Mouse (Mus musculus): ENCODE data around the gene Znhit3.
"Not testable (repeated sequence)": the region's sequence is repeated elsewhere in the genome, so short reads cannot be mapped to it uniquely, and the experiment has no call there.

Znhit3 gene

GRCm38 (mm10) chr11:84919951-84920350 lies 3.8 kb upstream of the Znhit3 start:
- DNase-seq: no peak

- peak; percentile 31 to 57 for DNase-seq
Measured at GRCm38 (mm10) chr11:84919276-84919675, 3.1 kb upstream of the Znhit3 start.

- DNase-seq: peak; percentile 96 to 99
Measured at GRCm38 (mm10) chr11:84918425-84918824, 2.3 kb upstream of the Znhit3 start.

GRCm38 (mm10) chr11:84916703-84917300 lies 636 bp upstream of the Znhit3 start:
- peak in 1 of 2 experiments; percentile 24 for DNase-seq

GRCm38 (mm10) chr11:84914673-84915072 lies 1.5 kb downstream of the Znhit3 start:
- no peak for DNase-seq

DNA sequence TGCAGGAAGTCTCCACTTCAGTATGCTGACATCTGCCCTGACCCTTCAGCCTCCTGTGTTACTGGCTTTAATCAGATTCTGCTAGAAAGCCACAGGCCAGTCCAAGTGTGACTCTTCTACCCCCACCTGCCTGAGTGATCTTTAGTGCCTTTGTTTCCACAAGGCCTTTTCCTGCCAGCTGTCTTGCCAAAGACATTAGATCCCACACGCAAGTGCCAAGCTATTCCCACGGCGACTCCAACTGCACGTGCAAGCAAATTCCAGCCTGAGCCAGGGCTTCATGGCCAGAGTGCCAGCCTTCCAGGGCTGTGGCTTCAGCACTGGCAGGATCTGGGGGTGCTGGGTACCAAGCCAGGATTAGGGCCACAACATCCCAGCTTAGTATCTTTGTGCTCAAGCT lies 5.8 kb downstream of the Znhit3 start:
- DNase-seq: no peak

DNA sequence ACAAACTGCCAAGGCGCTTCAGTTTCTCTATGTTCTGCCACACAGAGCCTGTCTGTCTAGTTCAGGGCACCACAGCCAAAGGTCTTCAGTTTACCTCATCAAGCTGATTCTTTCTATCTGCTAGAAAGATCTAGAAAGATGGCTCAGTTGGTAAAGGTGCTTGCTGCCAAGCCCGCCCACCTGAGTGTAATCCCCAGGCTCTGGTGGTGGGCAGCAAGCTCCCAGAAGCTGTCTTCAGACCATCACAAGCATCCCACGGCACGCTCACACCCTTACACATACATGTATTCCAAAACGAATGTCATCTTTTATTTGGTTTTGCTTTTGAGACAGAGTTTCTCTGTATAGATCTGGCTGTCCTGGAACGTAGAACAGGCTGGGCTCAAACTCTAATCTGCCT lies 7.7 kb downstream of the Znhit3 start:
- DNase-seq: no peak

DNA sequence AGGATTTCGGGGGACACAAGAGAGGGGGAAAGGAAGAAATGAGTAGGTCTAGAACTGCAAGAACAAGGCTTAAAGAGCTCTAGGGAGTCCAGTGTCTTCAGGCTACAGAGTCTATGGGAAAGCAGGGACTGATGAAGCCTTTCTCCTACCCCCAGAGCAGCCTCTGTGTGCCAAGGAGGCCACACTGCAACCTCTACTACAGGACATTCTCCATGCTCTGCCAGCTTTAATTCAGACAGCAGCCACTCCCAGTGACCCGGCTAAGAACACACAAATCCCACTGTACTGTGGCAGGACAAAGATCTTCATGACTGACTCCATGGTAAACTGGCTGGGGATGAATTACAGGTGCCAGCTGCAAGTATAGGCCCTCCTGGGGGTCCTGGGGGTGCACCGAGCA lies 9.1 kb downstream of the Znhit3 start:
- no peak for DNase-seq

- DNase-seq: no peak
Measured at GRCm38 (mm10) chr11:84904597-84905144, 11.5 kb downstream of the Znhit3 start.

DNA sequence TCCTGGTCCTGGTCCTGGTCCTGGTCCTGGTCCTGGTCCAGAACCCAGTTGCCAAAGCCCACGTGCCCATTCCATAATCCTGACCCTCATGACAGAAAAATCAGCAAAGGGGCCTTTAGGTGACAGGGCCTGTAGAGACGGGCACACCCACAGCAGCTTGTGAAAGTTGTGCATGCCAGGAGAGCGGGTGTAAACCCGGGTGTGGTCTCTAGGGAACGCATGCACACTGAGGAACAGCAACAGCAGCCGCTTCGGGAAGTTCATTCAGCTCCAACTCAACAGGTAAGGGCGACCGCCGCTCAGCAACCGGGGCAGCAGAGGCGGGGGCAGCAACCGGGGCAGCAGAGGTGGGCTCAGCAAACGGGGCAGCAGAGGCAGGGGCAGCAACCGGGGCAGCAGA lies 23.1 kb downstream of the Znhit3 start:
- DNase-seq: no peak

- no peak for DNase-seq
Measured at GRCm38 (mm10) chr11:84891705-84892104, 24.5 kb downstream of the Znhit3 start.

DNA sequence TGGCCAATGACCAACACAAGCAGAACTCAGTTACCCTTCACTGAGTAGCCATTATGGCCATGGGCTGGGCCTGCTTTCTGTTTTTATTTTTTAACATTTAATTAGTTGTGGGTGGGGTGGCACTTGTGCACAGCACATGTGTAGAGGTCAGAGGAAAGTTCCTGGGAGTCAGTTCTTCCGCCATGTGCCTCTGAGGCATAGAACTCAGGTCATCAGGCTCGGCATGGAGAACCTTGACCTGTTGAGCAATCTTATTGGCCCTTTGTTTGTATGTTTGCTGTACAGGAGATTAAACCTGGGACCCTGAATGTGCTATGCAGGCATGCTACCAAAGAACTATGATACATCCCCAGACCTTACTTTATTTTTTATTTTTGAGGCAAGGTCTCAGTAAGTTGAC lies 26.7 kb downstream of the Znhit3 start:
- DNase-seq: no peak

DNA sequence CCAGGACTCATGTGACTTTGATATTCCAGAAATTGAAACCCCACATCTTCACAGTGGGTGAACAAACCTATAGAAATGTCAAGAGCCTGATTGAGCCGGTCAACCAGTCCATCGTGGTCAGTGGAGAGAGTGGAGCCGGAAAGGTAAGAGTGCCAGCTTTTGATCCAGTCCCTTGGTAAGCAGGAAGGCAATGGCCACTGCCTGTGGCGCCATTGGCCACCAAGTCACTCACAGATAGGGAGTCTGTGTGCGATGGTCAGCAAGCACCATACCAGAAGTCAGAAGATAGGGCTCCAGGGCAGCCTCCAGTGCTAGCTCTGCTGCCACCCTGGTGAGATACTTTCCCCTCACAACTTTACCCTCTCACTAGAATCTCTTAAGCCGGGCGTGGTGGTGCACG lies 28.1 kb downstream of the Znhit3 start:
- no peak for DNase-seq

DNA sequence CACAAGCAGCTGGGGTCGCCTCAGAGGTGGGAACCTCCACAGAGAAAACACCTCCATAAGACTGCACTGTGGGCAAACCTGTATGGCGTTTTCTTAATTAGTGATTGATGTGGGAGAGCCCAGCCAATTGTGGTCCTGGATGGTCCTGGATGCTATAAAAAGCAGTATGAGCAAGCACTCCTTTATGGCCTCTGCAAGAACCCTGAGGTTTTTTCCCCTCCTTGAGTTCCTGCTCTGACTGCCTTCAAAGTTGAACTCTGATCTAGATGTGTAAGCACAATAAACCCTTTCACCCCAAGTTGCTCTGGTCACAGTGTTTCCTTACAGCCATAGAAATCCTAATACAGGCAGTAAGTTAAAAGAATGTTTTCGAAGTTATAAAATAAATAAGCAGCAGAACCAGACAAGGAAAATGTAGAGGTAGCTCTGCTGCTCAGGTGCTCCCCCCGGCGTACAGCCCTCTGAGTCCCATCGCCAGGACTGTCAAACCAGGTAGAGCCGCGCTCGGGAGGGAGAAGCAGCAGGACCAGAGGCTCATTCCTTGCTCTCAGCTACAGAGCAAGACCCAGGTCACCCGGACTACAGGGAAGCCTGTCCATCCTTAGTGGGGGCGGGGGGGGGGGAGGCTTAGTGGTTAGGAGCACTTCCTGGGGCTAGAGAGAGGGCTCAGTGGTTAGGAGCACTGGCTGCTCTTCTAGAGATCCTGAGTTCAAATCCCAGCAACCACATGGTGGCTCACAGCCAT lies 29.2 kb downstream of the Znhit3 start:
- no peak for DNase-seq

DNA sequence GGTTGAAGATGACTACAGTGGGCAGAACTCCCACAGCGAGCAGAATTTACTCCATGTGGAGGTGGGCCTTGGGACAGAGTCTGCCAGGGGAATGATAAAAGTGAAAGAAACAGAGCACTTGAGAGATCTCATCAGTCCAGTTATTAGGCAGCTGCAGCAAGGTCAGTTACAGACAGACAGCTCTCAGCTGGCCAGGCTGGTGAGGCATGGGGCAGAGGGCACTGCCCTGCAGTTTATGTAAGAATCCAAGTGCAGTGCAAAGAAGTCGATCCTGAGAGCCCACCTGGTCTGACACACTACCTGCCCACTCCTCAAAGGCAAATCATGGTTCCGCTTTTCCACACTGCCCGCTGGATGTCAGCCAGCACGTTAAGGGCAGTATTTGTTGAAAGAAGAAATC lies 29.9 kb downstream of the Znhit3 start:
- DNase-seq: no peak

- no peak for DNase-seq
Measured at GRCm38 (mm10) chr11:84885238-84885637, 30.9 kb downstream of the Znhit3 start.

DNA sequence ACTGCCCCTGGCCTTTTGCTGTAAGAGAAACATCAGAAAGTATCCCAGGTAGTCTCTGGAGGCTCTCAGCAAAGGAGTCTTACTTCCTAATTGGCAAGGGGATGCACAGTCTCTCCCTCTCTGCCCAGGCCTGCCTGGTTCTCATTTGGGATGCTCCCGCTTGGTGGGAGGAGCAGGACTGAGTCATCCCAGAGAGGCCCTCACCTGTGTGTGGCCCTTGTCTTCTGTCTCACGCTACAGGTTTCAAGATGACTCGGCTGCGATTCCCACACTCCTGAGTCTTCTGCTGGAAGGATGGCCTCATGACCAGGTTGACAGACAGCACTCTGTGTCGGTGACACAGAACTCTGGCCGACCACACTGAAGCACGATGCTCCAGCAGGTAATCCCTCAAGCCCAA lies 33.8 kb downstream of the Znhit3 start:
- DNase-seq: no peak

DNA sequence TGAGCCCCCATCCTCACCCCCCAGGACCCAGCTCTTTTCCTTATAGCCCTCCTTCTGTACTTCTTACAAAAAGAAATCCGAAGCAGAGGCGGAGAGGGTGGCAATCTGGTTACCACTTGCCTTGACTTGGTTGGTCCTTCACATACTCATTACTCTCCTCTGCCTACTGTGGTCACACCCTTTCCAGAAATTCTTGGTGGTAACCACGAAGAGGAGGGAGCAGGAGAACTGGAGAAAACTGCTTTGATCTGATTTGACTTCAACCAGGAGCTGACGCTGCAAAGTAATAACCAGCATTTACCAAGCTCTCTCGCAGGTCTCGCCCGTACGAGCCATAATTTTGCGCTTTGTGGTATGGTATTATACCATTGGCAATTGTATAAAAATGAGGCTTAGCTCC lies 35.2 kb downstream of the Znhit3 start:
- DNase-seq: no peak

DNA sequence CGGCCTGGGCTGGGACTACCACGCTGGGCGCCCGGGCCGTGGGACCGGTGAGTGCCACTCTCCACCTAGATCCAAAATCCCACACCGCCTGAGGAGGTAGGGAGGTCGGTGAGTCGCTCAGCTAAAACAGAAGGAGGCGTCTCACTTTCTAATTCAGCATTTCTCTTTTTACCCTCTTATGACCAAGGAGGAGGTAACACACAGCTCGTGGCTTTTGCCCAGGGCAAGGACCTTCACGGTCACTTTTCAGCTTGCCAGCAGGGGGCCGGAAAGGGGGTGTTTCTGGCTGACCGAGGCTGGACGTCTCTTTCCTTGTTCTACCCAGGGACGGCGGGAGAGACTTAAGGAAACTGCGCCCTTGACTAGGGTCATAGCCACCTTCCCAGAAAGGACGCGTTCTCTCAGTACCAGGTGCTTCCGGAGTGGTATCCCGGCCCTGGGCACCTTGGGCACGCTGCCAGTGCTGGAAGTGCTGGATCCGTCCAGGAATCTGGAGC lies 35.7 kb downstream of the Znhit3 start:
- peak in 1 of 2 experiments; percentile 71 for DNase-seq

DNA sequence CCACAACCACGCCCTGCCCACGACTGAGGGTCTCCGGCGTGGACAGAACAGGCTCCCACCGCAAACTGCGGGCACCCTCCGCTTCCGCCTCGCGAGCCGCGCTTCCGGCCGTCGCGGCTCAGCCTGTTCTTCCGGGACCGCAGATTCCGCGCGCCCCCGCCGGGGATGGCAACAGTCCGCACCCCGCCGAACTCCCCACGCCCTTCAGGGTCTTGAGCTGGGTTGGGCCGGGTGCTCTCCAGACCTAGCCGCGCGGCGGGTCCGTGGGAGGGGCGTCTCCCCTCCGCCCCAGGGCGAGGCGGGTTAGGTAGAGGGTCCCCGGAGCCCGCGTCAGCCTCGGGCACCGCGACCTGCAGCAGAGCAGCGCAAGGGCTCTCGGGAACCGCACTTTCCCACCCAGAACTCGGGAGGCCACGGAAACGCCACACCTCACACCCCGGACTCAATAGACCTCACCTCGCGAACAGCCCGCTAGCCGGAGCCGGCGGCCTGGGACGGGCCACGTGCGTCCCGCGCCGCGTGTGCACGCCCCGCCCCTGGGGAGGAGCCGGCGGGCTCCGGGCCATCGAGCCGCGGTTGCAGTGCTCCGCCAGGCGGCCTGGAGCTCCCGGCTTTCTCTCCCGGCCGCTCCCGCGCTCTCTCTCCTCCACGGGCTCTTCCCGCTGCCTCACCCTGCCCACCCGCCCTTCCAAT lies 36.2 kb downstream of the Znhit3 start, which contains the start of the genes Myo19 and Pigw:
TSS of gene Myo19 (plus strand) at position 377 of the 693 bp plus-strand sequence.
TSS of gene Pigw (minus strand) at position 514 of the 693 bp plus-strand sequence.
- peak; percentile 86 to 92 for DNase-seq

DNA sequence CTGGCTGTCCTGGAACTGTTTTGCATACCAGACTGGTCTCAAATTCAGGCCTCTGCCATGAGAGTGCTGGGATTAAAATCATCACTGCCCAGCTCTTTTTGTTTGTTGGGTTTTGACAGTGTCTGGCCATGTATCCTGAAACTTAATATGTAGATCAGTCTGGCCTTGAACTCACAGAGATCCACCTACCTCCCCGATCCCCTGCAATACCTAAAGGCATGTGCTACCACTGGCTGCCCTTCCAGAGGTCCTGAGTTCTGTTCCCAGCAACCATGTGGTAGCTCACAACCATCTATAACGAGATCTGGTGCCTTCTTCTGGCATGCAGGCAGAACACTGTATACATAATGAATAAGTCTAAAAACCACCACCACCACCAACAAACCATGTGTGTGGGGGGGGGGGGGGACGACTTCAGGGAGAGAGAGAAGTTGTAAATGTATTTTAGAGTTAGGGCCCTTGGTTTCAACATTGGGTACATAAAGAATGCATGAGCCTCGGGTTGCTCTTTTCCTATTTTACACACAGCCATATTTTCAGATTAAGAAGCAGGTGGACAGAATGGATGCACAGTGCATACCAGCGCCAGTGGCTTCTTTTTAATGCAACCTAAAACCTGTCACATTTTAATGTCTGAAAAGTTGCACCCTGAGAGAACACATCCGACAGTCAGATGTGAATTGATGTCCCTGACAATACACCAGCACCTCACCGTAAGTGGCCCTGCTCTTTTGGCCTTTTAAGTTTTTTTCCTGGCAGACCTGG lies 37.0 kb downstream of the Znhit3 start:
- no peak for DNase-seq

GRCm38 (mm10) chr11:84876020-84876419 lies 40.1 kb downstream of the Znhit3 start:
- not testable (repeated sequence) for DNase-seq
